Mouse (Mus musculus) cerebellum, postnatal 36 days (tissue): ENCODE measurements around the gene Osbpl6.
A peak's percentile ranks its signal among the peaks of the same experiment; 100 is the strongest.

ENCODE experiments used
- DNase-seq, 2 experiments: peaks; one replicate each; pipeline ENCODE4 v3.0.0; 2021 to 2022; ENCODE audit warnings: mixed read lengths in 2 of 2

Osbpl6 gene

DNA sequence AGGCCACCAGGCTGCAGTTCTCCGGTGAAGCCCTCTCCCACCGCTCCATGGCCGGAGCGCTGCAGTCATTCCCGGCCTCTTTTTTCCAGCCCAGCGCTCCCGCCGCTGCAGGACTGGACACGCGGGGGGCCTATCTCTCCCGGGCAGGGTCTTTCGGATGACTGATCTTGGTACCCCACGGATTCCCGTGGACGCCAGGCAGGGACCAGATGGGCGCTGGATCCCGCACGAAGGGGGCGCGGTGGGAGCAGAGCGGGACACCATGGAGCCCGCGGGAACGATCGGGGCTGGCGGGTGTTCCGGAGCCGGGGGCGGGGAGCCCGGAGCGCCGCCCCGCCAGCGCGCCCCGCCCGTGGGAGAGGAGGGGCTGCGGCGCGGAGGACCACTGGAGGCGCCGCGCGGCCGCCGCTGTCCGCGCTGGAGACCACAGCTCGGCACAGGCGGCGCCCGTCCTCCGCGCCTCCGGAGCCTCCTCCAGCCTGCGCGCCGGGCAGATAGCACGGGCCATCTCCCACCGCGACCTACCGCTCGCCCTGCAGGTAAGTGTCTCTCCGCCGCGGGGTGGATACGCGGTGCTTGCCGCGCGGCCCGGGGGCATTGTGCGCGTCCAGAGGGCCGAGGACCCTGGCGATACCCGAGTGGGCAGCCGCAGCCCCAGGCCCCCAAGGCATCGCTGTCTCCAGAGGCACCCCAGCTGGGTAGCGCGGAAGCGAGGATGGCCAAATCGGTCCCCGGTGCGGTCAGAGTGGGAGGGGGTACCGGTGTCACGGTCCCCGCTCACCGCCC is at the start of gene Osbpl6:
Osbpl6 (plus strand) TSS at position 358 of the 786 bp plus-strand sequence.
- peak; percentile 75 to 79 for DNase-seq

- no peak for DNase-seq
Observed at GRCm38 (mm10) chr2:76360226-76360625, 46.1 kb upstream of the Osbpl6 start, which contains the start of gene Cyct. Cyct (minus strand) TSS chr2:76360450.

GRCm38 (mm10) chr2:76362111-76362510 is 44.2 kb upstream of the Osbpl6 start:
- DNase-seq: no peak

DNA sequence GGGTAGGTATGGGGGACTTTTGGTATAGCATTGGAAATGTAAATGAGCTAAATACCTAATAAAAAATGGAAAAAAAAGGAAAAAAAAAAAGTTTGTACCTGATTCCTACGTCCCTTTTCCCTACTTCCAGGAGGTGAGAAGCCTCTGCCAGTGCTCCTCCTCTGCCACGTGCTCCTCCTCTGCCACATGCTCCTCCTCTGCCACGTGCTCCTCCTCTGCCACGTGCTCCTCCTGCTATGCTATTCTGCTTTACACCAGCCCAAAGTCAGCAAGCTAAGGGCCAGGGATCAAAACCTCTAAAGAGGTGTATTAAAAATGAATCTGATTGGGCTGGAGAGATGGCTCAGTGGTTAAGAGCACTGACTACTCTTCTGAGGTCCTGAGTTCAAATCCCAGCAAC is 40.5 kb upstream of the Osbpl6 start:
- DNase-seq: no peak

GRCm38 (mm10) chr2:76367188-76367922 is 39.0 kb upstream of the Osbpl6 start:
- peak; percentile 85 to 89 for DNase-seq

GRCm38 (mm10) chr2:76368861-76369660 is 37.2 kb upstream of the Osbpl6 start:
- no peak for DNase-seq

DNA sequence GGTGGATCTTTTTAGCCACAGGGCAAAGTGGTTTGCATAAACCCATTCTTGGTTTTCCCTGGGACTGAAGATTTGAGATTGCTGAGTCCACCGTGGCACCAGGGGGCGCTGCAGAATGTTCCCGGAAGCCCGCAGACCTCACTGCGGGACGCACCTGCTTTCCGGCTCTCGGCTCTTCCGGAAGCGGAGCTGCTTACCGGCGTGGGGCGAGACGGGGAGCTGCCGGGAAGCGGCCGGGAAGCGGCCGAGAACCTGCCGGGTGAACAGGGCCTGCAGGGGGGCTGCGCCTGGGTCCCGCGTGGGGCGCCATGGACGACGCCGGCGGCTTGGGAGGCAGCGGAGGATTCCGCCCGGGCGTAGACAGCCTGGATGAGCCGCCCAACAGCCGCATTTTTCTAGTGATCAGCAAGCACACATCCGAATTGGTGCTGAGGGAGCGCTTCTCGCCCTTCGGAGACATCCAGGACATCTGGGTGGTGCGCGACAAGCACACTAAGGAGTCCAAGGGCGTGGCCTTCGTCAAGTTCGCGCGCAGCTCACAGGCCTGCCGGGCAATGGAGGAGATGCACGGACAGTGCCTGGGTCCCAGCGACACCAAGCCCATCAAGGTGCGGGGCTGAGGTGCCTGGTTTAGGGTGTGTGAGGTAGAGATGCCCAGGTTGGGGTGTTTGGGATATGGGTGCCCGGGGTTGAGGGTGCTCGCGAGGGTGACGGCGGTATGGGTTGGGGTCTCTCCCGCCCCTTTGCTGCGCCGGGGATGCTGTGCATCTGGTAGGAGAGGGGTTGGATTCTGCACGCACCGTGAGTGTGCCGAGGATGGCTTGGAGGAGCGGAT is 36.3 kb upstream of the Osbpl6 start, which contains the start of gene Rbm45:
Rbm45 (plus strand) TSS at position 164 of the 835 bp plus-strand sequence.
- DNase-seq: peak; percentile 93

GRCm38 (mm10) chr2:76370656-76370922 is 35.7 kb upstream of the Osbpl6 start:
- DNase-seq: no peak

DNA sequence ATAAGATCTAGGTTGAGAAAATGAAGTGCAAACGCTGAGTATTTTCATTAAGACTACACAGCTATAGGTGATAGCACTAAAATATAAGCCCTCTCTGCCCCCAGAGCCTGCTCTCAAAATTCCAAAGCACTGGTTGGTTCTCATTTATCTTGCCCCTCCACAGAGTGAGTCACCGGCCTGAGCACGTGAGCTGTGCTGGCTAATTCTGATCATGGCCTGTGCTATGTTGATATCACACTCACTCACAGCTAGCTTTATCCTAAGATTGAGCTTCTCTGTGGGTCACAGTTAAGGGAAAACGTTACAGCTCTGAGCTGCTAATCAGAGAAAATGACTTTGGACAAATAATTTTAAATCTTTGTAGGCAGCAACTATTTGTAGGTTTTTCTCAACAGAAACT is 34.1 kb upstream of the Osbpl6 start:
- DNase-seq: no peak

DNA sequence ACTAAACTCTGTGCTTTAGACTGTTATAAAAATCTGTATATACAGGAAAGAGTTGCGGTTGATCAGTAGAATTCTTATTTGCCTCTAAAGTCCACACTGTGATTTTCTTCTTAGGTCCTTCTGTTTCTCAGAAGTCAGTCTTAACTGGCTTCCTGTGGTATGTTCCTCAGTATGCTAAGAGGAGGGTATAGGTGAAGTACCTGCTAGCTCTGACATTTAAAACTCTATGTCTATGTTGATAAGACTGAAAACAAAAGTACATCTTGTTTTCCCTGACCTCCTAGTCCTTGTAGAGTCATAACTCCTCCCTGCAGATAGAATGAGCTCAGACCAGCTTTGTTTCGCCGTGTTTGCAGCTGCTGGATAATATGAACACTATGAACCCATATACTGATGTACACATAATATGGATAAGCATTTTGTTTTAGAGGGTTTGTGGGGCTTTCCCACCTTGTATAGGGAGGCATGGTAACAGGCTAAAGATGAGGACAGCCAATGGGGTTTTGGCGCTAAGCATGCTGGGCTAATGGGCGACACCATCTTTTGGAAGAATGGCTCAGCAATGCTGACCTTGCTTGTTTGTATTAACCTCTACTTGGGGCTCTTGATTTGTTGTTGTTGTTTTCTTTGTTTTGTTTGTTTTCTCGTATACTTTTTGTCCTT is 31.6 kb upstream of the Osbpl6 start:
- DNase-seq: no peak

GRCm38 (mm10) chr2:76378646-76379045 is 27.7 kb upstream of the Osbpl6 start:
- no peak for DNase-seq

DNA sequence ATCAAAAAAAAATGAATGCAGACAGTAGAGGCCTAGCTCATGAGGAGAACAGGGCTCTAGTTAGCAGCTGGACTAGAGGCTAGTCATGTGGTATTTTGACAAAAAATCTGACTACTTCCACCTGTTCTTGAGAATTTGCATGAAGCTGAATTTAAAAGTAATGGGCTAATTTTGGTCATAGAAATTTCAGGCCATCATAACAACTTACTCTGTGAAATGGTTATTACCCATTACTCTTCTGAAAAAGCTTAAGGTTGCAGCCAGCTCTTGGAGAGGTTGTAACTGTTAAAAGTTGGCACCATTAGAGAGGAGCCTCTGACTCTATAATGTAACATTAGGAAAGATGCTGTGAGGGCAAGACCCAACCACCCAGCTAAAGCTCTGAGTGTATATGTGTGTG is 19.8 kb upstream of the Osbpl6 start:
- DNase-seq: no peak

- no peak for DNase-seq
Observed at GRCm38 (mm10) chr2:76400178-76400577, 6.1 kb upstream of the Osbpl6 start.

GRCm38 (mm10) chr2:76405596-76406150 is 635 bp upstream of the Osbpl6 start:
- DNase-seq: no peak

DNA sequence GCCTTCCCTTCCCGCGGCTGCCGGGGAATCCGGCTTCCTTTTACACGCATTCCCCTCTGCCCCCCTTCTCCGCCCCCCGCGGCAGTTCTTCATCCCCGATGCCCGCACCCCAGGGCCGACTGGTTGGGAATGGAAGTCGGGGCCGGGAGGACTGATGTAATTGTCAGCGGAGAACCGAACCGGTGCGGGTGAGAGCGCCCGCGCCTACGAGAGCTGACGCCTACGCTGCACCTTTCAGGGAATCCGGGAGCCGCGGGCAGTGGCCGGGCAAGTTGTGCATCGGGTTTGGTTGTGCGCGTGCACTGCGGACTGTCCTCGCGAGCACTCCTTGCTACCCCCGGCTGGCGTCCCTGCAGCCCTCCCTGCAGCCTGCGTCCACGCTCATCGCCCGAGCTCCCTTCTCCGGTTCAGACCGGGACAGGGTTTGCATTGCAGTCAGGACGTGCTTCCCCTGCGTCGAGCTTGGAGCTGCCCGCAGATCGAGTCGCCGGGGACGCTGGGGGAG is 681 bp downstream of the Osbpl6 start:
- peak; percentile 80 to 82 for DNase-seq

DNA sequence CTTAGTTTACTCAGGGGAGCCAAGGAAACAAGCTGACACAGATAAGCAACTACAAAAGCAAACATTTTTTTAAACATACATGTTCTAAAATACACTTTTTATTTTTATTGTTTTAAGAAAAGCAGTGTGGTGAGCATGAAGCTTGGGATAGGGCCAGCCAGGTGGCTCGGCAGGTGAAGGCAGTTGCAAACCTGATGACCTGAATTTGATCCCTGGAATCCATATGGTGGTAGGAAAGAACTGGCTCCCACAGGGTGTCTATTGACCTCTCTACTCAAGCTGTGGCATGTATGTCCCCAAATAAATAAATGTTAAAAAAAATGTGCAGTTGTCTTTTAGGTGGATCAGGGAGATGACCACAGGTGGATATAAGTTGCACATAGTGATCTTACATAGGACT is 3.2 kb downstream of the Osbpl6 start:
- peak; percentile 26 to 32 for DNase-seq

DNA sequence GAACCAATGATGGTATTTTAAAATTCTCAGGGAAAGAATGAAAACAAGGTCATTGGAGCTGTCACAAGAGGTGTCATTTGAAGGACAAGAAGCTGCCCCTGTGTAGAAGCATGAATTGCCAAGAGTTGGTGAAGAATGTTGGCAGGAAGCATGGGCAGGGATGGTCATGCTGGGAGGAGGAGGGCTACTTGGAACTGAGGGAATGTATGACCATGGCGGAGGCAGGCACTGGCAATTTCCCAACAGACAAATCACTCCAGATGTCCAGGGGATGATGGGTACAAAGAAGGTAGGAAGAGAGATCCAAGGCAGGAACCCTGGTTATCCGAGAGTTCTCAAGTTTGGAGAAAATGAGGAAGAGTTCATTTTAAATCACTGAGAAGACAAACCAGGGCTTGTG is 3.7 kb downstream of the Osbpl6 start:
- peak; percentile 41 to 45 for DNase-seq

GRCm38 (mm10) chr2:76412924-76413323 is 6.6 kb downstream of the Osbpl6 start:
- DNase-seq: no peak

DNA sequence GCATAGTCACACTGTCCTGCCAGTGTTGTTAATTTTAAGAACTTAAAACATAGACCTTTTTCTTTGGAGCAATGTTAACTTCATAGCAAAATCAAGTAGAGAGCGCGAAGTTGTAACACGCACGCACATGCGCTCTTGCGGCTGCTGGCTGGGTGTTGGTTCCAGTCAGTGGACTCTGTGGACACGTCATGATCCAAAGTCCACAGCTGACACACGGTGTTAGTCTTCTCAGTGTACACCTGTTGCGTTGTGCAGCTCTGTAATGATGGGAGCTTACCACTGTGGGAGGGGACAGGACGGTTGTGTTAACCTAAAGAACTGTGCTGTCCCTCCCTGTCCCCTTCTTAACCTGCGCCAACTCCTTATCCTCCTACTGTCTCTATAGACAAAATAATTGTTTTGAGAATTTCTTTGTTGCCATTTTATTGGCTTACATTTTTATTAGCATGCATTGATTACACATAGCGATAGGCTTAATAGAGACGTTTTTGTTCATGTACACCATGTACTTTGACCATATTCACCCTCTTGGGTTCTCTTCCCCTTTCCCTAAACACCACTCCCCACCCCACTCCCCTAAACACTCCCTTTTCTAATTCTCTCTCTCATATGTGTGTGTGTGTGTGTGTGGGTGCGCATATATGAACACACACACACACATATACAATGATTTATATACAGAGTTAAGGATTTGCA is 11.3 kb downstream of the Osbpl6 start:
- DNase-seq: no peak

DNA sequence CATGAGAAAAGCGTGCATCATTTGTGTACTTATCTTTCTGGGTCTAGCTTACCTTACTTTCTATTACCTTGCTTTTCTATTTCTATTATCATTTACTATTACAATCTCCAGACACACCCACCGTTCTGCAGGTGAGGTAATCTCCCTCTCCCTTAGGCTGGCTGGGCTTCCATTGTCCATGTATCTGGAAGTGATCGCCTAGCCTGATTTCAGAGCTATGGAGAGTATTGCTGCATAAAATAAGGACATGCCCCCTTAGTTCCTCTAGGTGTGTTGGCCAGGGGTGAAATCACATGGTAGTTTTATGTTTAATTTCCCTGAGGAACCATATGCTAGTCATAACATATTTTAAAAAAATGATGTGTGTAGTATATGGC is 11.8 kb downstream of the Osbpl6 start:
- DNase-seq: no peak

- DNase-seq: no peak
Observed at GRCm38 (mm10) chr2:76421411-76421924, 15.2 kb downstream of the Osbpl6 start.
